Mouse (Mus musculus) macrophage (primary cell): ENCODE measurements around the gene Slc28a1. TPM values are rescaled to one million over a fixed set of nuclear protein-coding genes. Genes with fewer than 3 reads are reported as not detected.
"Not testable (repeated sequence)": the region's sequence is repeated elsewhere in the genome, so short reads cannot be mapped to it uniquely, and the experiment has no call there.

ENCODE experiments used
- H3K27ac ChIP-seq: fragments of 350-480 bp; formaldehyde crosslinking; 2 replicates; pipeline ENCODE4 v1.9.0; 2021
- H3K36me3 ChIP-seq: fragments of 350-480 bp; formaldehyde crosslinking; 2 replicates; pipeline ENCODE4 v1.9.0; 2021; ENCODE audit errors: inconsistent target
- H3K4me3 ChIP-seq: fragments of 350-480 bp; formaldehyde crosslinking; 2 replicates; pipeline ENCODE4 v1.9.0; 2021; ENCODE audit errors: inconsistent target
- H3K79me2 ChIP-seq: fragments of 350-480 bp; formaldehyde crosslinking; 2 replicates; pipeline ENCODE4 v1.9.0; 2021; ENCODE audit errors: inconsistent target
- WGBS: methylation state at CpG from one replicate; pipeline ENCODE4 v1.1.7; 2026; ENCODE audit warnings: inconsistent platforms; ENCODE audit not compliant: missing documents; 5-methylcytosine and 5-hydroxymethylcytosine counted together
- polyA plus RNA-seq: library from polyadenylated mRNA; stranded (reverse); fragments of 250-400 nt; gene quantifications from 3 replicates; pipeline ENCODE4 v1.2.4, GENCODE M21; 2018; ENCODE audit warnings: inconsistent platforms

The Slc28a1 gene
- polyA plus RNA-seq, 1 experiment from 2014 or later: not detected

- H3K36me3 ChIP-seq: no peaks in the 10 kb centered on the region
- no peak overlapping the region for H3K27ac ChIP-seq
- WGBS: 96% methylated on average over 5 of the region's 5 CpGs
- H3K4me3 ChIP-seq: no peak overlapping the region
- no peaks in the 10 kb centered on the region for H3K79me2 ChIP-seq
These were observed 22.7 kb downstream of the Slc28a1 start for GRCm38 (mm10) chr7:81137292-81137691.

- H3K79me2 ChIP-seq: no peaks in the 10 kb centered on the region
- no peak overlapping the region for H3K4me3 ChIP-seq
- no peaks in the 10 kb centered on the region for H3K36me3 ChIP-seq
- WGBS: 89% methylated on average over 7 of the region's 7 CpGs
- no peak overlapping the region for H3K27ac ChIP-seq
These were observed 24.5 kb downstream of the Slc28a1 start for GRCm38 (mm10) chr7:81139100-81139499.

- H3K79me2 ChIP-seq: no peaks in the 10 kb centered on the region
- no peaks in the 10 kb centered on the region for H3K36me3 ChIP-seq
- 94% methylated on average over 5 of the region's 5 CpGs for WGBS
- H3K4me3 ChIP-seq: no peak overlapping the region
- no peak overlapping the region for H3K27ac ChIP-seq
These were observed 25.2 kb downstream of the Slc28a1 start for GRCm38 (mm10) chr7:81139671-81140404.

- H3K36me3 ChIP-seq: no peaks in the 10 kb centered on the region
- WGBS: 91% methylated on average over 1 of the region's 1 CpGs
- no peaks in the 10 kb centered on the region for H3K79me2 ChIP-seq
- no peak overlapping the region for H3K4me3 ChIP-seq
- no peak overlapping the region for H3K27ac ChIP-seq
These were observed 26.9 kb downstream of the Slc28a1 start for GRCm38 (mm10) chr7:81141541-81141940.

GRCm38 (mm10) chr7:81143056-81143455 lies 28.5 kb downstream of the Slc28a1 start:
- not testable (repeated sequence) for H3K79me2 ChIP-seq, H3K36me3 ChIP-seq

GRCm38 (mm10) chr7:81149759-81150158 lies 35.2 kb downstream of the Slc28a1 start:
- Histone ChIP-seq H3K36me3 (no peaks in the 10 kb centered on the region), H3K79me2 (no peaks in the 10 kb centered on the region), H3K4me3 (no peak overlapping the region), H3K27ac (no peak overlapping the region)
- WGBS: 88% methylated on average over 11 of the region's 11 CpGs

More at GRCm38 (mm10) chr7:81143056-81143455, 28.5 kb downstream of the Slc28a1 start:
- not testable (repeated sequence) for H3K4me3 ChIP-seq, H3K27ac ChIP-seq
- 90% methylated on average over 4 of the region's 4 CpGs for WGBS

- Histone ChIP-seq H3K27ac (no peak overlapping the region), H3K79me2 (no peaks in the 10 kb centered on the region), H3K4me3 (no peak overlapping the region), H3K36me3 (no peaks in the 10 kb centered on the region)
- WGBS: 93% methylated on average over 8 of the region's 8 CpGs
These were observed 36.6 kb downstream of the Slc28a1 start for GRCm38 (mm10) chr7:81151216-81151615.

GRCm38 (mm10) chr7:81152306-81152705 lies 37.7 kb downstream of the Slc28a1 start:
- Histone ChIP-seq H3K27ac (no peak overlapping the region), H3K36me3 (no peaks in the 10 kb centered on the region), H3K79me2 (no peaks in the 10 kb centered on the region), H3K4me3 (no peak overlapping the region)
- WGBS: 93% methylated on average over 10 of the region's 10 CpGs

- WGBS: 88% methylated on average over 7 of the region's 7 CpGs
- H3K4me3 ChIP-seq: no peak overlapping the region
- H3K27ac ChIP-seq: no peak overlapping the region
- no peaks in the 10 kb centered on the region for H3K36me3 ChIP-seq
- no peaks in the 10 kb centered on the region for H3K79me2 ChIP-seq
These were observed 38.2 kb downstream of the Slc28a1 start for GRCm38 (mm10) chr7:81152826-81153225.

- Histone ChIP-seq H3K27ac (no peak overlapping the region), H3K36me3 (no peaks in the 10 kb centered on the region), H3K4me3 (no peak overlapping the region), H3K79me2 (no peaks in the 10 kb centered on the region)
- 90% methylated on average over 6 of the region's 6 CpGs for WGBS
These were observed 38.7 kb downstream of the Slc28a1 start for GRCm38 (mm10) chr7:81153327-81153726.

- not testable (repeated sequence) for H3K27ac ChIP-seq, H3K79me2 ChIP-seq, H3K36me3 ChIP-seq, H3K4me3 ChIP-seq
These were observed 39.6 kb downstream of the Slc28a1 start for GRCm38 (mm10) chr7:81154244-81154643.

GRCm38 (mm10) chr7:81154960-81155359 lies 40.4 kb downstream of the Slc28a1 start:
- WGBS: 0% methylated on average over 3 of the region's 3 CpGs
- Histone ChIP-seq H3K4me3 (no peak overlapping the region), H3K79me2 (no peaks in the 10 kb centered on the region), H3K27ac (no peak overlapping the region), H3K36me3 (no peaks in the 10 kb centered on the region)

GRCm38 (mm10) chr7:81158933-81159332 lies 44.3 kb downstream of the Slc28a1 start:
- 82% methylated on average over 7 of the region's 7 CpGs for WGBS
- no peaks in the 10 kb centered on the region for H3K36me3 ChIP-seq
- no peak overlapping the region for H3K4me3 ChIP-seq
- H3K27ac ChIP-seq: no peak overlapping the region
- H3K79me2 ChIP-seq: no peaks in the 10 kb centered on the region

- Histone ChIP-seq H3K36me3 (no peaks in the 10 kb centered on the region), H3K27ac (no peak overlapping the region), H3K4me3 (no peak overlapping the region), H3K79me2 (no peaks in the 10 kb centered on the region)
- WGBS: 74% methylated on average over 8 of the region's 9 CpGs
These were observed 47.1 kb downstream of the Slc28a1 start for GRCm38 (mm10) chr7:81161666-81162065.

- no peak overlapping the region for H3K4me3 ChIP-seq
- H3K79me2 ChIP-seq: no peaks in the 10 kb centered on the region
- WGBS: 32% methylated on average over 4 of the region's 4 CpGs
- no peaks in the 10 kb centered on the region for H3K36me3 ChIP-seq
- no peak overlapping the region for H3K27ac ChIP-seq
These were observed 47.7 kb downstream of the Slc28a1 start for GRCm38 (mm10) chr7:81162345-81162744.

GRCm38 (mm10) chr7:81164411-81164810 lies 49.8 kb downstream of the Slc28a1 start:
- Histone ChIP-seq H3K4me3 (no peak overlapping the region), H3K27ac (no peak overlapping the region), H3K36me3 (no peaks in the 10 kb centered on the region), H3K79me2 (no peaks in the 10 kb centered on the region)
- 91% methylated on average over 7 of the region's 7 CpGs for WGBS
